ENCODE assay signal across 8 mouse cellular contexts in the genomic region with DNA sequence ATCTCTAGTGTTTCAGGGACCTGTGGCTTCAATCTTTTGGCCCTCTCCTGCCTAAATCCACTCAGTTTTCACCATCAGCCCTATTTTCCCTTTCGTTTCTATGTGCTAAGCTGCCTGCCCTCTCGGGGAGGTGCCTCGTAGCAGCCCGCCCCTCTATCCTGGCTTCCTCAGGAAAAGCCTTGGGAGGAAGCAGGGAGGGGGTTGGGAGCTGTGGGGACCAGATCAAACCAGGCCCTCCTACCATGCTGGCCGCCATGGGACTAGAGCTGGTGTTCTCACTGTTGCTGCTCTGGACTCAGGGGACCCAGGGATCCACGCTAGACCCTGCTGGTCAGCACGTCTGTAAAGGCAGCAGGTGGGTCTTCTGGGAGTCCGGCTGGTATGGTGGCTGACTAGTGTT. TPM values are rescaled to one million over a fixed set of nuclear protein-coding genes. Genes with fewer than 3 reads are reported as not detected.
DNase-seq lines count a peak whose midpoint lies in the region; ATAC-seq and TF ChIP-seq lines count a peak whose summit lies in the region.

A gene (plus strand): TSS at position 205 of the 400 bp plus-strand sequence.

- peak; percentile 63 for DNase-seq in adrenal gland, postnatal 10 days
- DNase-seq in liver, adult 2 months (ENCODE audit: extremely low read depth, low read depth, low spot score), result no peak
- no peak for DNase-seq in layer of hippocampus, postnatal 36 days

- no peak for ATAC-seq in embryonic facial prominence, embryonic 13.5 days (ENCODE audit: insufficient number of reproducible peaks, insufficient read depth, low FRiP score, low TSS enrichment, low read depth)
- ATAC-seq in hindbrain, embryonic 15.5 days (ENCODE audit: low FRiP score, low read depth), result no peak
- no peak for ATAC-seq in activated CD4-positive, CD25-positive, alpha-beta regulatory T cell, adult 4 months
- no peak for ATAC-seq in forebrain, embryonic 15.5 days (replicated peaks)
- ATAC-seq in frontal cortex, adult (ENCODE audit: low TSS enrichment), result no peak

- peaks cover 19% of the 10 kb centered on the region for H3K4me1 ChIP-seq in embryonic facial prominence, embryonic 13.5 days
- peaks cover 20% of the 10 kb centered on the region for H3K4me1 ChIP-seq in hindbrain, embryonic 15.5 days (replicated peaks)
- peaks cover 13% of the 10 kb centered on the region for H3K4me1 ChIP-seq in liver, adult 2 months (ENCODE audit: control insufficient read depth, insufficient read depth, low read length)
- peaks cover 15% of the 10 kb centered on the region for H3K4me1 ChIP-seq in forebrain, embryonic 15.5 days

- WGBS in embryonic facial prominence, embryonic 13.5 days, result 55% methylated on average over 8 of the region's 8 CpGs
- 57% methylated on average over 8 of the region's 8 CpGs for WGBS in hindbrain, embryonic 15.5 days
- 81% methylated on average over 8 of the region's 8 CpGs for WGBS in liver, adult 2 months
- 62% methylated on average over 8 of the region's 8 CpGs for WGBS in forebrain, embryonic 15.5 days

- no peak for TF ChIP-seq POLR2A in liver, adult 2 months (IDR thresholded peaks at IDR 0.05; ENCODE audit: extremely low read depth, insufficient read depth, low read length)

- 0 out of 2 replicates have a peak within 1 kb of the TSS, but pooled peaks have one; percentile 28 for H3K9ac ChIP-seq in embryonic facial prominence, embryonic 13.5 days
- no peak within 1 kb of the TSS for H3K9ac ChIP-seq in hindbrain, embryonic 15.5 days
- peak within 1 kb of the TSS; percentile 46 for H3K9ac ChIP-seq in liver, adult 2 months (ENCODE audit: low read depth, low read length)
- no peak within 1 kb of the TSS for H3K9ac ChIP-seq in forebrain, embryonic 15.5 days (replicated peaks)

- no peaks in the 10 kb centered on the region for H3K9me3 ChIP-seq in embryonic facial prominence, embryonic 13.5 days
- no peaks in the 10 kb centered on the region for H3K9me3 ChIP-seq in hindbrain, embryonic 15.5 days
- H3K9me3 ChIP-seq in forebrain, embryonic 15.5 days, result no peaks in the 10 kb centered on the region

- no peak within 1 kb of the TSS for H3K27ac ChIP-seq in embryonic facial prominence, embryonic 13.5 days
- no peak within 1 kb of the TSS for H3K27ac ChIP-seq in hindbrain, embryonic 15.5 days (replicated peaks)
- peak within 1 kb of the TSS; percentile 27 for H3K27ac ChIP-seq in liver, adult 2 months (replicated peaks; ENCODE audit: insufficient read depth, low read depth, low read length)
- no peak within 1 kb of the TSS for H3K27ac ChIP-seq in forebrain, embryonic 15.5 days (replicated peaks)

- TF ChIP-seq CTCF in liver, adult 2 months (IDR thresholded peaks at IDR 0.05; ENCODE audit: low read depth, low read length), result no peak

- H3K27me3 ChIP-seq in embryonic facial prominence, embryonic 13.5 days, result no peaks in the 10 kb centered on the region
- H3K27me3 ChIP-seq in hindbrain, embryonic 15.5 days, result no peaks in the 10 kb centered on the region
- no peaks in the 10 kb centered on the region for H3K27me3 ChIP-seq in liver, adult 2 months (ENCODE audit: control insufficient read depth, insufficient read depth, low read length)
- no peaks in the 10 kb centered on the region for H3K27me3 ChIP-seq in forebrain, embryonic 15.5 days

- H3K4me2 ChIP-seq in embryonic facial prominence, embryonic 13.5 days, result peak within 1 kb of the TSS; percentile 14
- H3K4me2 ChIP-seq in hindbrain, embryonic 15.5 days, result peak within 1 kb of the TSS; percentile 9
- H3K4me2 ChIP-seq in forebrain, embryonic 15.5 days (replicated peaks), result no peak within 1 kb of the TSS

- peaks cover 22% of the 10 kb centered on the region for H3K36me3 ChIP-seq in embryonic facial prominence, embryonic 13.5 days
- H3K36me3 ChIP-seq in hindbrain, embryonic 15.5 days, result peaks cover 13% of the 10 kb centered on the region
- peaks cover 29% of the 10 kb centered on the region for H3K36me3 ChIP-seq in liver, adult 2 months (ENCODE audit: control insufficient read depth, insufficient read depth, low read length)
- H3K36me3 ChIP-seq in forebrain, embryonic 15.5 days, result peaks cover 13% of the 10 kb centered on the region

- H3K79me2 ChIP-seq in liver, adult 2 months (ENCODE audit: control insufficient read depth, insufficient read depth, low read length), result peaks cover 7% of the 10 kb centered on the region; the same call in 1 of the 2 replicates

- peak within 1 kb of the TSS; percentile 10; the same call in 1 of the 2 replicates for H3K4me3 ChIP-seq in embryonic facial prominence, embryonic 13.5 days
- 0 out of 2 replicates have a peak within 1 kb of the TSS, but pooled peaks have one; percentile 0 for H3K4me3 ChIP-seq in hindbrain, embryonic 15.5 days
- H3K4me3 ChIP-seq in liver, adult 2 months (ENCODE audit: insufficient read depth, low read depth, low read length), result peak within 1 kb of the TSS; percentile 50
- no peak within 1 kb of the TSS for H3K4me3 ChIP-seq in forebrain, embryonic 15.5 days

RNA-seq across cellular contexts. Expression of the gene that starts here (rescaled TPM):
- total RNA-seq in adrenal gland, postnatal 10 days (2021), result 10 to 100 TPM; 13.3 to 20.0 TPM
- polyA plus RNA-seq in embryonic facial prominence, embryonic 13.5 days (2015; fragmentation: Nextera tagmentation; extraction: Ambion mirVana), result 5.0 and 6.0 TPM in 2 replicates
- polyA plus RNA-seq in hindbrain, embryonic 15.5 days (2015; fragmentation: Nextera tagmentation; extraction: Ambion mirVana), result 4.0 and 4.5 TPM in 2 replicates
- total RNA-seq in liver, adult 2 months (2014; rRNA removed), result 5.8 and 7.5 TPM in 2 replicates
- 10.3 and 16.9 TPM in 2 replicates for polyA plus RNA-seq in liver, adult 2 months (2012; rRNA removed)
- polyA plus RNA-seq in activated CD4-positive, CD25-positive, alpha-beta regulatory T cell, adult 4 months (2017; shearing (Covaris generic)), result under 1 TPM; 0.42 to 0.47 TPM
- 1 to 10 TPM; 1.1 TPM for total RNA-seq in layer of hippocampus, postnatal 36 days (2021)
- 3.1 and 3.3 TPM in 2 replicates for polyA plus RNA-seq in forebrain, embryonic 15.5 days (2015; fragmentation: Nextera tagmentation; extraction: Ambion mirVana)

Comparison
In these comparisons a context has a peak if more than half of its experiments do, and no peak if none do; other contexts are left out.
1. H3K9ac ChIP-seq: peak in embryonic facial prominence, embryonic 13.5 days (single experiment) and liver, adult 2 months (single experiment); none in hindbrain, embryonic 15.5 days (single experiment) and forebrain, embryonic 15.5 days (single experiment).